ENCODE assay signal across 14 mouse cellular contexts in the genomic region with DNA sequence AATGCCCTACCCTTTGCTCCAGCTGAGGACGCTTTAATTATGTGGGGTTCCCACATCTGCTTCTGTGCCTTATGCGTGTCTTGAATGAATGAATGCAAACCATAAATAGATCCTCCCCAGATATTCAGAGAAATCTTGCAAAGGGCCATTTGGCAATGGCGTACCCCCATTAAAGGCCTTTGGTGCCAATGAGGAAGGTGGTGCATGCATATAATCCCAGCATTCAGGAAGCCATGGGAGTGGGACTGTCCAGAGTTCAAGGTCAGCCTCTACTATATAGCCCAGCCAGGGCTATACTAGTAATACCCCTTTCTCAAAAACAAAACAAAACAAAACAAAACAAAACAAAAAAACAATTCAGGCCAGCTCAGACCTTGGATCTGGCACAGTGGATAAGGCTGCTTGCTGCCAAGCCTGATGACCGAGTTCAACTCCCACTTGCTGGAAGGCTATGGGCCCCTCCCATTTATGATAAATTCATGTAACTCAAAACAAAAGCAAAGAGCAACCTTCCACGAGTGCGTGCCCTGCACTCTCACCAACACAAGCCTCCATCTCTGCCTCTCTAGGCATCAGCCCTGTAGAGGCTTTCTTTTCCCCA. TPM values are rescaled to one million over a fixed set of nuclear protein-coding genes. Genes with fewer than 3 reads are reported as not detected.
DNase-seq lines count a peak whose midpoint lies in the region; ATAC-seq and TF ChIP-seq lines count a peak whose summit lies in the region.
"Had no signal": no experiment of that assay in that cellular context is flagged by ENCODE, and none has a peak within 500 bp of the region (broad histone marks: within the 10 kb centered on the region; RNA-seq: fewer than 3 reads in every experiment).

No protein-coding gene starts in this region.

- H3K9ac ChIP-seq in heart, embryonic 14.5 days (ENCODE audit: low read length) = no peak overlapping the region
- no peak overlapping the region for H3K9ac ChIP-seq in lung, embryonic 14.5 days
- H3K9ac ChIP-seq in ES-E14 (ENCODE audit: insufficient read depth, low read depth, low read length, poor library complexity, severe bottlenecking) = peak overlapping the region; percentile 42; the same call in 1 of the 2 replicates
- no peak overlapping the region for H3K9ac ChIP-seq in midbrain, embryonic 13.5 days (replicated peaks)
- H3K9ac ChIP-seq: forebrain, embryonic 12.5 days; liver, embryonic 15.5 days had no signal

- intact Hi-C loops in heart, postnatal 10 days (cut with DNase I) = no loop called here

- no peak for TF ChIP-seq CTCF in lung, embryonic 14.5 days (IDR thresholded peaks at IDR 0.05; ENCODE audit: low read depth)
- TF ChIP-seq CTCF in embryonic fibroblast, embryonic 13.5 days (IDR thresholded peaks at IDR 0.05; ENCODE audit: borderline replicate concordance, insufficient read depth, low read length) = no peak

- 79% methylated on average over 6 of the region's 6 CpGs for WGBS in heart, embryonic 14.5 days
- 69% methylated on average over 6 of the region's 6 CpGs for WGBS in lung, embryonic 14.5 days
- 82% methylated on average over 6 of the region's 6 CpGs for whole genome bisulfite sequencing in midbrain, embryonic 13.5 days

- H3K27me3 ChIP-seq in heart, embryonic 14.5 days (ENCODE audit: control insufficient read depth, insufficient read depth, low read length) = no peaks in the 10 kb centered on the region
- H3K27me3 ChIP-seq in lung, embryonic 14.5 days (ENCODE audit: insufficient read depth, low read length) = no peaks in the 10 kb centered on the region
- H3K27me3 ChIP-seq in midbrain, embryonic 13.5 days = no peaks in the 10 kb centered on the region
- H3K27me3 ChIP-seq: forebrain, embryonic 12.5 days; hindbrain, embryonic 12.5 days; liver, embryonic 15.5 days had no signal

- TF ChIP-seq POLR2A in embryonic fibroblast, embryonic 13.5 days (IDR thresholded peaks at IDR 0.05; ENCODE audit: low read depth, low read length) = peak; percentile 28; the same call in 1 of the 2 replicates

- H3K4me1 ChIP-seq in heart, embryonic 14.5 days (ENCODE audit: control insufficient read depth in 2 of 2, insufficient read depth in 2 of 2, low read length in 2 of 2) = peaks cover 30 to 40% of the 10 kb centered on the region in 2 experiments
- H3K4me1 ChIP-seq in lung, embryonic 14.5 days (ENCODE audit: insufficient read depth) = peaks cover 17% of the 10 kb centered on the region
- H3K4me1 ChIP-seq in ES-E14 (ENCODE audit: control insufficient read depth in 2 of 2, insufficient read depth in 2 of 2, low read length in 2 of 2, poor library complexity in 1 of 2) = peaks cover 8 to 31% of the 10 kb centered on the region in 2 experiments; a peak in 3 of 4 replicates
- peaks cover 5% of the 10 kb centered on the region; the same call in 1 of the 2 replicates for H3K4me1 ChIP-seq in embryonic fibroblast, embryonic 13.5 days (ENCODE audit: control insufficient read depth, insufficient read depth, low read length)
- H3K4me1 ChIP-seq in midbrain, embryonic 13.5 days (replicated peaks) = peaks cover 25% of the 10 kb centered on the region

- peak overlapping the region; percentile 31 to 49; a peak in 1 of 4 replicates for H3K27ac ChIP-seq in heart, embryonic 14.5 days (replicated peaks in 1 of 2; ENCODE audit: control insufficient read depth in 1 of 2, insufficient read depth in 1 of 2, low read depth in 2 of 2, low read length in 2 of 2)
- H3K27ac ChIP-seq in lung, embryonic 14.5 days (ENCODE audit: low read depth) = peak overlapping the region; percentile 51; the same call in 1 of the 2 replicates
- peak overlapping the region; percentile 100; the same call in 1 of the 2 replicates for H3K27ac ChIP-seq in ES-E14 (ENCODE audit: insufficient read depth, low read depth, low read length, poor library complexity, severe bottlenecking)
- H3K27ac ChIP-seq in embryonic fibroblast, embryonic 13.5 days (ENCODE audit: insufficient read depth, low read length) = peak overlapping the region; percentile 44
- no peak overlapping the region for H3K27ac ChIP-seq in midbrain, embryonic 13.5 days

- no peak overlapping the region for H3K4me3 ChIP-seq in heart, embryonic 14.5 days (ENCODE audit: control insufficient read depth in 1 of 2, insufficient read depth in 1 of 2, low read depth in 1 of 2, low read length in 2 of 2)
- no peak overlapping the region for H3K4me3 ChIP-seq in lung, embryonic 14.5 days (ENCODE audit: low read depth, low read length)
- H3K4me3 ChIP-seq in ES-E14 (ENCODE audit: insufficient read depth in 1 of 2, low read depth in 1 of 2, low read length in 2 of 2, poor library complexity in 1 of 2, severe bottlenecking in 1 of 2) = peak overlapping the region in 1 of 2 experiments; percentile 24; a peak in 1 of 4 replicates
- H3K4me3 ChIP-seq in embryonic fibroblast, embryonic 13.5 days (ENCODE audit: insufficient read depth, low read length) = no peak overlapping the region
- no peak overlapping the region for H3K4me3 ChIP-seq in midbrain, embryonic 13.5 days (replicated peaks)
- H3K4me3 ChIP-seq: forebrain, embryonic 12.5 days; hindbrain, embryonic 12.5 days; liver, embryonic 15.5 days had no signal

- in situ Hi-C loops in ES-E14 (cut with MboI; ENCODE audit: low sequenced_read_pairs in 2 of 2, unreplicated experiment in 2 of 2) = no loop called here

- ATAC-seq in heart, embryonic 14.5 days (ENCODE audit: insufficient number of reproducible peaks, insufficient read depth, low FRiP score, low read depth) = no peak
- ATAC-seq in lung, embryonic 14.5 days (ENCODE audit: insufficient read depth) = no peak
- no peak for ATAC-seq in activated CD4-positive, CD25-positive, alpha-beta regulatory T cell, adult 4 months
- ATAC-seq in midbrain, embryonic 13.5 days = no peak
- ATAC-seq: midbrain, embryonic 16.5 days had no signal

- DNase-seq in heart, postnatal 10 days = no peak
- DNase-seq in lung, embryonic 14.5 days = no peak
- DNase-seq in lung, postnatal 10 days = no peak
- DNase-seq in ES-E14 (ENCODE audit: low read depth, low spot score) = no peak
- DNase-seq: gastrocnemius, postnatal 10 days; thymus, postnatal 4 days had no signal

- H3K9me3 ChIP-seq in heart, embryonic 14.5 days (ENCODE audit: control insufficient read depth, low read length) = no peaks in the 10 kb centered on the region
- no peaks in the 10 kb centered on the region; the same call in 1 of the 2 replicates for H3K9me3 ChIP-seq in lung, embryonic 14.5 days (ENCODE audit: low read depth, low read length)
- no peaks in the 10 kb centered on the region for H3K9me3 ChIP-seq in ES-E14 (ENCODE audit: control insufficient read depth, insufficient read depth, low read depth, low read length)
- no peaks in the 10 kb centered on the region for H3K9me3 ChIP-seq in midbrain, embryonic 13.5 days
- H3K9me3 ChIP-seq: forebrain, embryonic 12.5 days; hindbrain, embryonic 12.5 days; liver, embryonic 15.5 days had no signal

- no peak overlapping the region for H3K4me2 ChIP-seq in heart, embryonic 14.5 days (ENCODE audit: low read length)
- H3K4me2 ChIP-seq in lung, embryonic 14.5 days = no peak overlapping the region
- no peak overlapping the region for H3K4me2 ChIP-seq in midbrain, embryonic 13.5 days (replicated peaks)
- H3K4me2 ChIP-seq: forebrain, embryonic 12.5 days had no signal

- H3K36me3 ChIP-seq in heart, embryonic 14.5 days (ENCODE audit: control insufficient read depth, insufficient read depth, low read length) = no peaks in the 10 kb centered on the region
- no peaks in the 10 kb centered on the region for H3K36me3 ChIP-seq in lung, embryonic 14.5 days (ENCODE audit: insufficient read depth)
- no peaks in the 10 kb centered on the region for H3K36me3 ChIP-seq in ES-E14 (ENCODE audit: control insufficient read depth, insufficient read depth, low read length, poor library complexity, severe bottlenecking)
- no peaks in the 10 kb centered on the region for H3K36me3 ChIP-seq in midbrain, embryonic 13.5 days
- H3K36me3 ChIP-seq: forebrain, embryonic 12.5 days; hindbrain, embryonic 12.5 days; liver, embryonic 15.5 days had no signal

TF ChIP-seq in ES-E14, 5 proteins besides CTCF, POLR2A, EP300 and RAD21:
- TF ChIP-seq MAFK (IDR thresholded peaks at IDR 0.05; ENCODE audit: insufficient read depth, low read depth, low read length) (no peak), CHD2 (IDR thresholded peaks at IDR 0.05; ENCODE audit: low read depth, low read length) (no peak), ZNF384 (IDR thresholded peaks at IDR 0.05; ENCODE audit: low read depth, low read length) (no peak), HCFC1 (IDR thresholded peaks at IDR 0.05; ENCODE audit: borderline replicate concordance, insufficient read depth, low read length) (no peak), ZC3H11A (IDR thresholded peaks at IDR 0.05; ENCODE audit: borderline replicate concordance, low read depth, low read length) (no peak)
TF ChIP-seq in ES-E14: peak in this region for 0.

RNA-seq across cellular contexts. Expression of a gene that starts 11.4 kb away (rescaled TPM):
- 50.7 and 68.6 TPM in 2 replicates for polyA plus RNA-seq in heart, embryonic 14.5 days (2014; fragmentation: Nextera tagmentation; extraction: Ambion mirVana)
- total RNA-seq in heart, postnatal 10 days (2021) = 100 to 1,000 TPM; 134 to 164 TPM
- polyA plus RNA-seq in lung, embryonic 14.5 days (2014; fragmentation: Nextera tagmentation; extraction: Ambion mirVana) = 96.3 and 101 TPM in 2 replicates
- total RNA-seq in ES-E14 (2012; rRNA removed) = 31.8 and 32.3 TPM in 2 replicates
- 101 and 107 TPM in 2 replicates for polyA plus RNA-seq in embryonic fibroblast, embryonic 13.5 days (2011; ENCODE audit: insufficient read length, low read depth, missing spikeins)
- 100 to 1,000 TPM in 1 of 2 experiments, 10 to 100 TPM in 1; 83.0 to 104 TPM for polyA plus RNA-seq in activated CD4-positive, CD25-positive, alpha-beta regulatory T cell, adult 4 months (2017; shearing (Covaris generic))
- 28.8 and 34.2 TPM in 2 replicates for polyA plus RNA-seq in midbrain, embryonic 13.5 days (2015; fragmentation: Nextera tagmentation; extraction: Ambion mirVana)
